Mouse (Mus musculus) adrenal gland, postnatal 10 days (tissue): ENCODE measurements around the gene Pikfyve. TPM values are rescaled to one million over a fixed set of nuclear protein-coding genes. Genes with fewer than 3 reads are reported as not detected.
"Not testable (repeated sequence)": the region's sequence is repeated elsewhere in the genome, so short reads cannot be mapped to it uniquely, and the experiment has no call there.

ENCODE experiments used
- DNase-seq: peaks from one replicate; pipeline ENCODE4 v3.0.0; 2021; ENCODE audit warnings: mixed read lengths
- total RNA-seq, 2 experiments: library from RNA; stranded (reverse); gene quantifications; 2 replicates each; pipeline ENCODE4 v1.2.3; 2021

Gene Pikfyve
- total RNA-seq, 2 experiments from 2014 or later = 22.8 to 26.2 TPM

DNA sequence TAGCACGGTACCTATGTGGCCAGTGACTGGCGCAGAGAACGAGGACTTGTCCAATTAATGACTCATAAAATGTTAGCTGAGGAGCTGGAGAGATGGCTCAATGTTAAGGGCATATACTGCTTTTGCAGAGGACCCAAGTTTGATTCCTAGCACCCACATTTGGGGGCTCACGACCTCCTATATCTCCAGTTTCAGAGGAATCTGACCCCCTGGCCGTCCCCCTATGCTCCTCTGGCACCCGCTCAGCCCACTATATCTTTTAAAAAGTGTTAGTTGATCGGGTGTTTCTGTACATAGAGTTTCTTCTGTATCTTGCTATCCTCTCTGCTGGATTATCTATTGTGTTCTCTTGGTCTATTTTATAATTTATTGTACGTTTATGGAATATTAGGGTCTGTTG, 1.5 kb upstream of the Pikfyve start:
- DNase-seq = no peak

DNA sequence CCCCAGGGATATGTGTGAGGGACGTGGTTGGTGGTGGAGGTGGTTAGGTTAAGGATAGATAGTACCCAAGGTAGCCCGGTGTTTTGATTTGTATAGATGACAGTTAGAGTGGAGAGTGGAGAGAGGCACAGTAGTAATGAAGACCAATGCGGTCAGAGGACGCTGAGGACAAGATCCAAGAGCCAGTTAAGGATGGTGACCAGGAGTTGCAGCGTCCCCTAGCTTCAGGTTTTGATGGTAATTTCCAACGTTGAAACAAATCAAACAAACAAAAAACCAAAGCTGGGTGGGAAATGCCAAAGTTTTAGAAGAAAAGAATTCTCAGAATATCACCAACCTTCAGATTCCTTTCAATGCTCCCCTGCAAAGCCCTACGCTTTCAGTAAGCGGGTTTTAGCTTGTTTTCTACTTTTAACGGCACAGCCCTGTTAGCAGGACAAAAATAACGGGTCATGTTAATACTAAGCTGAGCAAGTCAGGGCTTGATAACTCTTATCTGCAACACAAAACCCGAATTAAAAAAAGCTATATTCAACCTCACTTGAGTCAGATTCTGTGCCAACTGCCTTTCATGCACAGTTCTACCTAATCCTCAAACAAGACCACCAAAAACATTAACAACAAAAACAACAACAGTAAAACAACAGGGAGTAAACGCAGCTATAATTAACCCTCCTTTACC, 818 bp upstream of the Pikfyve start:
- DNase-seq = peak; percentile 31

DNA sequence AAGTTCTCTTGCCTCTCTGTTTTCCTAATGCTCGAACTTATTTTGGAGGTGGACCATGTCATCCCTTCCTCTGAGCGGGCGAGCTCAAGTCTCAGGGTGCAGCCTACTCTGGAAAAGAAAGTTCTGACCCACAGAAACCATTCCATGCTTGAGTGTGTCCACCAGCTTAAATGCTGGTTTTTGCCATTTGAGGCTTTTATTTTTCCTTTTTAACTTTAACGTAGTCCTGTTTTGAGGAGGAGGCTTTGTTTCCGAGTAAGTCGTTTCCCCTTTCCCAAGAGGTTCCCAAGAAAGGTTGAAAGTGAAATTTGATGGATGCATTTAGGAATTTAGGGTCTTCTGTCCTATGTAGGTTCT, 569 bp downstream of the Pikfyve start:
- no peak for DNase-seq

DNA sequence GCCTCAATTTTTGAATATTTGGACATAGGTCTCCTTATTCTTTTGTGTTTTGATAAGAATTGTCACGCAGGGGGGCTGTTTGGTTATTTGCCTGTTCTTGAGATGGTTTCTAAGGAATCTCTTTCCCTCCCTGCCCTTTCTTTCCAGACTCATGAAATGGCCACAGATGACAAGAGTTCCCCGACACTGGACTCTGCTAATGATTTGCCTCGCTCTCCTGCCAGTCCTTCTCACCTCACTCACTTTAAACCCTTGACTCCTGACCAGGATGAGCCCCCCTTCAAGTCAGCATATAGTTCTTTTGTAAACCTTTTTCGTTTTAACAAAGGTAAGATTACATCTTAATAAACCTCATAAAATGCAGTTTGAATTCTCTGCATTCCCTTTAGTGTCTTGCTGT, 3.7 kb downstream of the Pikfyve start:
- no peak for DNase-seq

DNA sequence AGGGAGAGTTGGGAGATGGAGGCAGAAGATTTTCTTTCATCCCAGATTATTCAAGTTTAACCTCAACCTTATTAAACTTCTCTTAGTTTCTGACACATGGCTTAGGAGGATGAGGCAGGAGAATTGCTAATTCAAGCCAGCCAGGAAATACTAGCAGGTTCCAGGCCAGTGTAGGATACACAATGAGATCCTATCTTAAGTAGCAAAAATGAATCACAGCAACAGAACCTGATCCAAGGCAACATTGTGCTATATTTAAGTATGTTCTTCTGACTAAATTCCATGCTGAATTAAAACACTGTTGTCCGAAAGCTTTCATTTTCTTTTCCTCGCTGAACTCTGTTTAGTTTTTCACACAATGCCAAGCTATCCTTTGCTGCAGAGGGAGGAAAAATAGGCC, 6.7 kb downstream of the Pikfyve start:
- DNase-seq = no peak

DNA sequence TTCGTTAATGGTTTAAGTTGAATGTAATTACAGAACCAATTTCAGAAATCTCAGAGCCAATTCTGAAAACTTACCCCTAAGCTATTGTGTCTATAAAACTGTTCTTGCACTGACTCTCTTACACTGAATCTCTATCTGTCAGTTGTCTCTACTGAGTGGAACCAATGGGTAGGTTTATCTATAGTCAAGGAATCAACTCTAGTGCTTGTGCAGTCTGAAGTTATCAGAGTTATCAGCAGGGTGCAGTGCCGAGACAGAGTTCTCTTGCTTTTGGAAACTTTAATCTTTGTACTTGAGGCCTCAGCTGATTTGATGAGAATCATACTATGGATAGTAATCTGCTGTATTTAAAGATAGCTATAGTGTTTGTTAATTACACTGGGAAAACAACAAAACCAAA, 11.9 kb downstream of the Pikfyve start:
- DNase-seq = no peak

DNA sequence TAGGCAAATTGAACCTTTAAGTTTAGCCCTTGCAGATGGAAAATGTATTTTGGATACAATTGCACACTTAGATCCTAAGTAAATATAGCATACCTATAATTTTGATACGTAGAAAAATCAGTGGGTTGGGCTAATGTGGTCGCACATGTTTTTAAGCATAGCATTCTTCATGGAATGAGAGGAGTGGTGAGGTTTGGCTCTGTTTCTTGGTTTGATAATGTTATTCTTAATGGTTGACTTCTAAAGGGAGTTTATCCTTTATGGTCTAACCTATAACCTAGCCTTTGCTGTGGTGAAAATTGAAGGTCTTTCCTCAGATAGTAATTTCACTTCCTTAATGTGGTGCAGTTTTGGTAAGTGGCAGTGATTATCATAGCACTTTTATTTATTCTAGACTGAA, 12.4 kb downstream of the Pikfyve start:
- DNase-seq = no peak

DNA sequence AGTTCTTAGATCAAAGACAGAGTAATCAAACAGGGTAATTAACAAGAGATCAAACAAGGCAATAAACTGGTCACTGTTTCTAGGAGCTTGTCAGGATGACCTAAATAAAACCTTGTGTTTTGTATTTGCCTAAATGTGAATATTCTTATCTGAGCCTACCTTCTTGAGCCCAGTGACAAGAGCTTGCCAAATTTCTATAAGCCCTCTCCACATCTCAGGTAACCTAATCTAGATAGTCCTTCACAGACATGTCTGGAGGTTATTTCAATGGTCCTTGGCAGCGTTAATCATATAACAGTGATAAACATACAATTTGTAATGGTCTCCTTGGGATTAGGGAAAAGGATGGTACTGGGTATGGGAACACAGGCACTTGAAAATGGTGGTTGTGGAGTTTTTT, 17.8 kb downstream of the Pikfyve start:
- DNase-seq = no peak

DNA sequence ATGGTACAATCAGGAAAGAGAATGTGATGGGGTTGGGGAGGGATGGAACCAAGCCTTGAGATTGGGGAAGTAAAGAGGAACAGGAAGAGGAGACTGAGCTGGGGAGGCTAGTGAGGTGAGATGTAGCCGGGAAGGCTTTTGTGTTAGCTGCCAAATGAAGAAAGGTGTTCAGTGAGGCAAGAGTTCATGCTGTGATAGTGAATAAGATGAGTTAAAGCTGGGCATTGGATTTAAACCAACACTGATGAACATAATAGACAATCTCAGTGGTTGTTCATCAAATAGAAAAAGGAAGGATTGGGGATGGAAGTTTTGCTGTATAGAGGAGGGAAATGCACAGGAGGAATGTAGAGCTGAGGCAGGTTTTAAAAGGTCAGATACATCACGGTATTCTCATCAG, 26.7 kb downstream of the Pikfyve start:
- no peak for DNase-seq

DNA sequence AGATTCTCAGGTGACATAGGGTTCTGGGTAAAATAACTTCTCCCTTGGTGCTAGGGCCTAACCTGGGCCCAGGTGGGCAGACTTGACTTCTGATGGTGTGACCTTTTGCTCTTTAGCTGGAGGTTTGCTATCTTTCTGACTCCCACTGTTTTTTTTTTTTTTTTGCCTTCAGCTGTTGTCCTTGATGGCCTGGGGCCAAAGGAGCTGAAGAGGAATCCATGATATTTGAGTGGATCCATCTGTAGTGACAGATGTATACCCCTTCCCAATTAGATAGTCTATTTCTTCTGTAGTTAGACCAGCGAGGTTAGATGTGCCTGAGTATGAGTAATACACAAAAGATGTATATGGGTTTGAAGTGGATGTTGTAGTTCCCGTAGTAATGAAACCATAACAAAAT, 31.1 kb downstream of the Pikfyve start:
- DNase-seq = no peak

DNA sequence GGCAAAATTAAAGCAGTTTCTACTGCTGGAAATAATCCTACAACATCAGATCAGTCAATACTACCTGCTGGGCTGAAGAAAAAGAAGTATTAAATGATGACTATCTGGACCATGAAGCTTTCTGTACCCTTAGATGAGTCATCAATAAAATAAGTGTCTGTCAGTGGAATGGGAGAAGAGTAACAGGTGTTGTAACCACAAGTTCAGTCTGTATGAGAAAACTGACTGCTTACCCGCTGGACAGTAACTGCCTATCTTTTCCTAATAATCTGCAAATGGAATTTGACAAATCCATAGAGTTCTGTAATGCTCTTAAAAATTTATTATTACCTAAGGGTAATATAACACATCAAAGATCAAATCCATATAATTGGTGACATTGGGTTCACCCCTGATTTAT, 31.5 kb downstream of the Pikfyve start:
- no peak for DNase-seq

DNA sequence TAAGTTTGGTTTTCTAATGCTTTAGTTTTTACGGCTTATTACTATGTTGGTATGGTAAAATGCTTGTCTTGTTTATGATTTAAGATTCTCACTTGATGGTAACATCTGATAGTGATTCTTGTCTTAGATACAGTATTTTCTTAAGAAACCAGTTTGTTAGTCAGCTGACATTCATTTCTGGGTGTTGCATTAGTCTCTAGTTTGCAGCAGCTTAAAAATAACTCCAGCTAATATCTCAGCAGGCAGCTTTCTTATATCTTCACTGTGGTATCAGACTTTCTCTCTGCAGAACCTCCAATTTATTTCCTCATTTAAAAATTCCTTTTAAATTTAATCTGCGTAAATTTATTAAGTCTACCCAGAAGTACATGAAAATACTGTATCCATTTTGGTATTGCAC, 37.2 kb downstream of the Pikfyve start:
- no peak for DNase-seq

DNA sequence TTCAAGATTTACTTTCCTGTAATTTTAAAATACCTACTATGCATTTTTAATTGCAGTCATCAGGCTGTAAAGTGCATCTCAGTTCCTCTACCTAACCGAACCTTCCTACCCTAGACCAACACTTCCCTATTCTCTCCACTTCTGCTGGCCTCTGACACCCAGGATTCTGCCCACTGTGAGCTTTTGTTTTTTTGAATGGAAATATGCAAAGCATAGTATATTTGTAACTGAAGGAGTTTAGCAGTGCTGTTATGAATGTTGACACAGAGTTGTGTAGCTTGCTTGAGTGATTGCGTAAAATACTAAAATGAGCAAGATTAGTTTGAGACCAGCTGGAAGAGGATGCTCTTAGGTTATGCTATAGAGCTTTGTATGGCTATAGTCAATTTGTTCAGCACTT, 41.2 kb downstream of the Pikfyve start:
- DNase-seq = no peak

DNA sequence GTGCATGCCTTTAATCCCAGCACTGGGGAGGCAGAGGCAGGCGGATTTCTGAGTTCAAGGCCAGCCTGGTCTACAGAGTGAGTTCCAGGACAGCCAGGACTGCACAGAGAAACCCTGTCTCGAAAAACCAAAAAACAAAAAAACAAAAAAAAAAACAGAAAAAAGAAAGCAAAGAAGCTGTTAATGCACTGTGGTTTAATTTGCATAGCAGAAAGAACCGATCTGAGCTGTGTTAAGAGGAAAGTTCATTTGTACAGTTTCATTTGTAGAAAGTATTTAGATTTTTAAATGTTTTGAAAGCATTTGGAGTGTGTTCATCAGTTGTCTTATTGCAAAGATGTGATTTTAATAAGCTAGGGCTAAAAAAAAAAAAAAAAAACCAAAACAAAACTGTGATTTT, 43.3 kb downstream of the Pikfyve start:
- DNase-seq = not testable (repeated sequence)

DNA sequence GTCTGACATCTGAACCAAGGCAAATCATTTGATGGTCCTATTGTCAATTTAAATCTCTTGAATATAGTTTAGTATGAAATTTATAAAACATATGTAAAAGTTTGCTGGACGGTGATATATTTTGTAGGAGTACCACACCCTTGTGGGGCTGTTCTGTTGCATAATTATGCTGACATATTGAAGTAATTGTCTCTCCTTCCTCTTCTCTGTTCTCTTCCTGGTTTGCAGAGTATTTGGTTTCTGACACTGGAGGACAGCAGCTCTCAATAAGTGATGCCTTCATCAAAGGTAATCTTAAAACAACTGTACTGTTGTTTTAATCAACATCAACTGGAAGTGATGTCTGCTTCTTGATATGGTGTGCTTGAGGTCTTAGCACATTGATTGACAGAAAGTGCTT, 44.1 kb downstream of the Pikfyve start:
- DNase-seq = no peak

DNA sequence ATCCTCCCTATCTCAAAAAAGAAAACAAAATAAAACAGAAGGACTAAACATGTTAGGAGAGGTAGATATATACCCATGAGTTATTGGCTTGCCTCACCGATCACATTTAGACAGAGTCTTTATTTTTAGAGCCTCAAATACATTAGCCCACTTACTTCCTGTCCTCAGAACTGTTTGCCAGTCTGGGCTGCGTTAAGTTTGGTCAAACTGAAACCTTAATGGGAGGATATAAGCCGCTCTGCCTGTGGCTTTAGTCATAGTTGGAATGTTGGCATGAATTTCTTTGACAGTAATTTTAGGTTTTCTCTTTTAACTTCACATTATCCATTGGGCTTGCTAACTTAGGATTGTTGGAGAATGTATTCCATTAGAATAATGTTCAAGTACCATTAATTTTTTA, 51.2 kb downstream of the Pikfyve start:
- DNase-seq = no peak

DNA sequence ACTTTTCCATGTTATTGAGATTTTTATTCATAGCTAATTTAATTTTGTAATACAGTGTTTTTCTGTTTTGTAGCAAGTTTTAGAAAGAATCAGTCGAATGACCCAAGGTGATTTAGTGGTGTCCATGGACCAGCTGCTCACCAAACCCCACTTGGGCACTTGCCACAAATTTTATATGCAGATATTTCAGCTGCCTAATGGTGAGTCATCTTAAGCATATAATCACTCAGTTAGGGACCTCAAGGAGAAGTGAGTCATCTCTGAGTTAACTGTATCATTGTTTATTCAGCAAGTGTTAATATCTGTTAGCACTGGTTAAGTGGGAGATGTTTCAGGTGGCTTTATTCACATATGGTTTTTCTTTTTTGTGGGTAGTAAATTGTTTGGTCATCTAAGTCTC, 59.2 kb downstream of the Pikfyve start:
- peak; percentile 24 for DNase-seq

DNA sequence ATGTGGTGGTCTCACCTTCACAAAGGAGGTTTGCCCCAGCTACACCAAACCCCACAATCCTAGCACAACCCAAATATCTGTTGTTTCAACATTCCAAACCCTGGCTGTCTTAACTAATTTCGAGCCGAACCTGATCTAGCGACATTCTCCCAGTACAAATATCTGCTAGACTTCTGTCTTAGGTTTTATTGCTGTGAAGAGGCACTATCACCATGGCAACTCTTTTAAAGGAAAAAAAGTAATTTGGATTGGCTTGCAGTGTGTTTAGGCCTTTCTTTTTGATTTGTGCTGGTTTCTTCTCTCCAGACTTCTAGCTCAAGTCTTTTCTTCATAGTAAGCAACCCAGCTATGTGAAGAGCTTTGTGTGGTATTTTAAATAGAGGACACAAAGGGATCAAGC, 94.0 kb downstream of the Pikfyve start:
- DNase-seq = no peak

DNA sequence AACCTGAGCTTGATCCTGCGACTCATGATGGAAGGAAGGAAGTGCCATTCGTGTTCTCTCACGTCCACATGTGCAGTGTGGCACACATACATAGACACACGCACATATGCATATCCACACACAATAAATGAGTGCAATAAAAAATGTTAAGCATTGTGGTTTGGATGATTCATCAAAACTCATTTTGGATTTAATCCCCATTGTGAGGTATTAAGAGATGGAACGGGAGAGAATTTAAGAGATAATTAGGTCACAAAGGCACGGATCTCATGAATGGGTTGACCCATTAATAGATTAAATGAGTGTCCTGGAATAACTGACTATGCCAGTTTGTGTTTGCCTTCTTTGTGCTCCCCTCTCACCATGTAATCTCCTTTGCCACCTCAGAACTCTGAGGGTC, 95.3 kb downstream of the Pikfyve start, which contains the start of gene Pth2r:
TSS of gene Pth2r (plus strand) at position 301 of the 400 bp plus-strand sequence.
- no peak for DNase-seq

DNA sequence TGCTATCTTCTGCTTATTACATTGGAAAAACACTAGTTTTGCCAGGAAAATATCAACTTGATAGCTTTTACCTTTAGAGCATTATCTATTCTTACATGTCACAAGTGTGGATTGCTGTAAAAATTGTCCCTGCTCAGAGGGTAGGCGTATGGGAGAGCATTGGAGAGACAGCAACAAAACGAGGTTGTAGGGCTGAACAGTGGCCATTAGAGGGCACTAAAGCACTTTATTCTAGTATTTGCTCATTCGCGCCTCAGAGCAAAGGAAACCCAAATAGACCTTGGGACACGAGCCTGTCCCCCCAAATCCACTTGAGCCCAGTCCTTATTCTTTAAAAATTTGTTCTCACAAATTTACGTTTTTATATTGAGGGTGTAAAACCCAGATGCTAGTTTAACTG, 96.3 kb downstream of the Pikfyve start:
- DNase-seq = peak; percentile 58

DNA sequence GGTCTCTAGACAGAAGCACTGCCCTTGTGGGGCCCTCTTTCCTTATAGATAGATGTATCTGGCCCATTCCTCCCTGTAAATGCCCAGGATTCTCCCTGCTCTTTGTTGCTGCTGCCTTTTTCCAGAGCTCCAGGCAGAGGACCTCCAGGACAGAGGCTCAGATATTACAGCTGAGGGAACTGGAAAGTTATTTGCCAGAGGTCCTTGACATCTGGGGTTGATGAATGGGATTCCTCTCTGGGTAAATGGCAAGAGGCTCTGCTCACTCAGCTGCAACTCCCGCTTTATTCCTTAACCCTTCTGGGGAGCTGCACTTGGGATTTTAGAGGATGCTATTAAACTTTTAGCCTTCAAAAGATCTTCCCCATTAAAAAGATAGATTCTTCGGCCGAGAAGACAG, 122.0 kb downstream of the Pikfyve start:
- DNase-seq = peak; percentile 31

DNA sequence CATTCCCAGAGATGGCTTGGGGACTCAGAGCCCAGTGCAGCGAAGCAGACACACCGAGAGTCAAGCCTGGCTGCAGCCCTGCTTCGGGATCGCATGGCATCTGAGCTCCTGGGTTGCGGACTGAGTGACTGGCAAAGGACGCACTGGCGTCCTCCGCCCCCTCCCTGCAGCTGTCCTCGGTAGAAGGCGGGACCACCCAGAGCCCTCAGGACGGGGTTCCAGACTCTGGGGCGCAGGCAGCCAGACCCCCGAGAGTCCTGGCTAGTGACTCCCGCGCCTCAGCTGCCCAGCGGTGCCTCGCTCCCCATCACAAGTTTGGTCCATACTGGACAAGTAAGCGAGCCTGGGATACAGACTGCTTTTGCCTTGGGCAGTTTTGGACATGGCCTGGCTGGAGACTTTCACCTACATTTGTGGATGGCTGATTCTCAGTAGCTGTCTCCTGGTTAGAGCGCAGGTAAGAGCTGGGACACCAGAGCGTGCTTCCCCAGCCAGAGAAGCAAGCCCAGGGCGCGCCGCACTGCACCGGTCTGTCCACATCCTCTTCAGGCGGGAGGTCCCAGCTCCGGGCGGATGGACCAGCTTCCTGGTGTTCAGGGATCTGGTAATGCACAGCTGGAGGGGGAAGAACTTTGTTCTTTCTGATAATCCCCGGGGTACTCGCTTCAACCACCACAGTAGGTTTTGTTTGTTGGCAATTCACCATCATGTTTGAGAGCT, 124.9 kb downstream of the Pikfyve start:
- peak; percentile 7 for DNase-seq

DNA sequence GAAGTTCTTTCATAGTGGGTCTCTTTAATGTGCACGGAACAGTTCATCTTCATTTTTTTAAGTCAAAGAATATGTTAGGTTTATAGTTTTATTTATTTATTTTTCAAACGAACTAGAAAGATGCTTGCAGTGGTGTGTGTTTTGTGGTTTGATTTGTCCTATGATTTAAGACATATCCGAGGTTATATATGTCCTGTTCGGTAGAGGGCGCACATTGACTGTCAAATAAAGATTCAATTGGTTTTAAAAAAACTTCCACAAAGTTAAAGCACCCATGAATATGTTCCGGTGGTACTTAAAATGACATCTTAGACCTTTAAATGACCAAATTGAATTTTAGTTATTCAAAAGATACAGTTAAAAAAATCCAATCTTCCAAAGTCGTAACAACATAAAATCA, 125.6 kb downstream of the Pikfyve start:
- DNase-seq = peak; percentile 47

DNA sequence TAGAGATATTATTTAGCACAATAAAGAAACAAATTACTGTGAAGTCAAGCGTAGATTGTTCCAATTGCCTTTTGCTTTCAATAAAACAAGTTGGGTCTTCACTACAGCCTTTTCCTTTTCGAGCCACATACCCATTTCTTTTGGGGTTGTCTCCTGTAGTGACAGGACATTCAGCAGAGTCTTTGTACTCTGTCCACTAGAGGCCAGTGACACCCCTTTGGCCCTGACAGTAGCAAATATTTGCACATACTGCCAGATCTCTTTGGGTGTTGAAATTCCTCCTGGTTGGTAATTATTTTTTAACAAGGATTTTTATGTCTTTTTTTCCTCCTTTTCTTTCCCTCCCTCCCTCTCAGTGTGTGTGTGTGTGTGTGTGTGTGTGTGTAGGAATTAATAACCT, 126.4 kb downstream of the Pikfyve start:
- DNase-seq = no peak
